In genomic region chr8:60933617-60934016, GRCm38 (mm10) we compare ENCODE assay signal across 19 mouse cellular contexts. TPM values are rescaled to one million over a fixed set of nuclear protein-coding genes. Genes with fewer than 3 reads are reported as not detected.
DNase-seq lines count a peak whose midpoint lies in the region; ATAC-seq and TF ChIP-seq lines count a peak whose summit lies in the region.
"Had no signal": no experiment of that assay in that cellular context is flagged by ENCODE, and none has a peak within 500 bp of the region (broad histone marks: within the 10 kb centered on the region; RNA-seq: fewer than 3 reads in every experiment).

No protein-coding gene starts in this region.

- H3K4me1 ChIP-seq in kidney, adult 2 months (ENCODE audit: control insufficient read depth, insufficient read depth, low read length), result peaks cover 5% of the 10 kb centered on the region
- H3K4me1 ChIP-seq in lung, postnatal 0 days (ENCODE audit: insufficient read depth, low read depth, low read length), result no peaks in the 10 kb centered on the region
- peaks cover 5% of the 10 kb centered on the region in 2 experiments; a peak in 3 of 4 replicates for H3K4me1 ChIP-seq in MEL (ENCODE audit: control insufficient read depth in 1 of 2, insufficient read depth in 2 of 2, low read length in 2 of 2)
- H3K4me1 ChIP-seq: embryonic facial prominence, embryonic 12.5 days; hindbrain, embryonic 13.5 days; intestine, embryonic 15.5 days; limb, embryonic 15.5 days had no signal

- H3K4me2 ChIP-seq in lung, postnatal 0 days (replicated peaks; ENCODE audit: low read depth, low read length), result no peak overlapping the region
- H3K4me2 ChIP-seq: embryonic facial prominence, embryonic 12.5 days; hindbrain, embryonic 13.5 days; intestine, embryonic 15.5 days; limb, embryonic 15.5 days had no signal

- no peaks in the 10 kb centered on the region for H3K27me3 ChIP-seq in kidney, adult 2 months (replicated peaks; ENCODE audit: control insufficient read depth, insufficient read depth, low read length)
- no peaks in the 10 kb centered on the region for H3K27me3 ChIP-seq in lung, postnatal 0 days (replicated peaks; ENCODE audit: insufficient read depth, low read length)
- H3K27me3 ChIP-seq in MEL (ENCODE audit: control insufficient read depth in 1 of 2, insufficient read depth in 2 of 2, low read length in 2 of 2), result no peaks in the 10 kb centered on the region
- H3K27me3 ChIP-seq: embryonic facial prominence, embryonic 12.5 days; hindbrain, embryonic 13.5 days; intestine, embryonic 15.5 days; limb, embryonic 15.5 days had no signal

- no peaks in the 10 kb centered on the region; the same call in 1 of the 2 replicates for H3K79me2 ChIP-seq in MEL (ENCODE audit: control insufficient read depth, insufficient read depth, low read length, poor library complexity)

- TF ChIP-seq RAD21 in MEL (IDR thresholded peaks at IDR 0.05; ENCODE audit: low read depth, low read length), result no peak; the same call in 1 of the 2 replicates

- no peak overlapping the region for H3K4me3 ChIP-seq in kidney, adult 2 months (ENCODE audit: insufficient read depth, low read depth, low read length)
- no peak overlapping the region for H3K4me3 ChIP-seq in lung, postnatal 0 days (ENCODE audit: low read depth, low read length)
- H3K4me3 ChIP-seq in MEL (ENCODE audit: control insufficient read depth in 1 of 2, insufficient read depth in 1 of 2, low read depth in 2 of 2, low read length in 2 of 2), result no peak overlapping the region
- H3K4me3 ChIP-seq: embryonic facial prominence, embryonic 12.5 days; hindbrain, embryonic 13.5 days; intestine, embryonic 15.5 days; limb, embryonic 15.5 days had no signal

- TF ChIP-seq EP300 in lung, postnatal 0 days (IDR thresholded peaks at IDR 0.05), result no peak
- no peak for TF ChIP-seq EP300 in MEL (IDR thresholded peaks at IDR 0.05; ENCODE audit: low read depth in 1 of 2, low read length in 2 of 2)

- ATAC-seq in lung, postnatal 0 days, result no peak
- ATAC-seq: forebrain, embryonic 16.5 days; intestine, embryonic 15.5 days had no signal

- TF ChIP-seq CTCF in kidney, adult 2 months (conservative IDR thresholded peaks at IDR 0.05; ENCODE audit: insufficient read depth, insufficient read length, low read depth, low read length), result 0 out of 2 replicates have a peak, but pooled peaks have one; percentile 17
- TF ChIP-seq CTCF in lung, postnatal 0 days (IDR thresholded peaks at IDR 0.05), result peak; percentile 19; the same call in 1 of the 2 replicates
- peak in 2 of 3 experiments; percentile 24 to 49; a peak in 4 of 6 replicates for TF ChIP-seq CTCF in MEL (IDR thresholded peaks at IDR 0.05 in 2 of 3, conservative IDR thresholded peaks at IDR 0.05 in 1 of 3; ENCODE audit: control insufficient read depth in 1 of 3, insufficient read depth in 1 of 3, low read depth in 2 of 3, low read length in 3 of 3, poor library complexity in 1 of 3, severe bottlenecking in 1 of 3)

- no peak overlapping the region for H3K9ac ChIP-seq in lung, postnatal 0 days (replicated peaks; ENCODE audit: low read depth)
- no peak overlapping the region for H3K9ac ChIP-seq in MEL (ENCODE audit: control insufficient read depth, low read depth, low read length, poor library complexity, severe bottlenecking)
- H3K9ac ChIP-seq: embryonic facial prominence, embryonic 12.5 days; hindbrain, embryonic 13.5 days; intestine, embryonic 15.5 days; limb, embryonic 15.5 days had no signal

- TF ChIP-seq POLR2A in kidney, adult 2 months (IDR thresholded peaks at IDR 0.05; ENCODE audit: low read depth, low read length), result no peak
- no peak for TF ChIP-seq POLR2A in MEL (IDR thresholded peaks at IDR 0.05; ENCODE audit: control insufficient read depth in 1 of 2, insufficient read depth in 1 of 2, low read depth in 1 of 2, low read length in 2 of 2, poor library complexity in 1 of 2)

- no peaks in the 10 kb centered on the region for H3K9me3 ChIP-seq in lung, postnatal 0 days (ENCODE audit: low read length)
- H3K9me3 ChIP-seq in MEL (replicated peaks; ENCODE audit: insufficient read depth, low read length), result no peaks in the 10 kb centered on the region
- H3K9me3 ChIP-seq: embryonic facial prominence, embryonic 12.5 days; hindbrain, embryonic 13.5 days; intestine, embryonic 15.5 days; limb, embryonic 15.5 days had no signal

- no peak overlapping the region for H3K27ac ChIP-seq in kidney, adult 2 months (ENCODE audit: insufficient read depth, low read depth, low read length)
- no peak overlapping the region for H3K27ac ChIP-seq in lung, postnatal 0 days (ENCODE audit: low read length)
- no peak overlapping the region for H3K27ac ChIP-seq in MEL (ENCODE audit: control insufficient read depth, low read depth, low read length)
- H3K27ac ChIP-seq: embryonic facial prominence, embryonic 12.5 days; hindbrain, embryonic 13.5 days; intestine, embryonic 15.5 days; limb, embryonic 15.5 days had no signal

- no peak for DNase-seq in kidney, adult 2 months
- no peak for DNase-seq in kidney, adult 18-20 months
- DNase-seq in lung, postnatal 0 days (ENCODE audit: low spot score), result no peak
- no peak for DNase-seq in lung, postnatal 36 days
- DNase-seq in MEL (ENCODE audit: low read depth, low spot score) (peak; percentile 42), MN1 (ENCODE audit: low spot score) (no peak)
- DNase-seq in cerebellum, adult 11-12 months, result no peak
- DNase-seq: adrenal gland, postnatal 10 days; cerebellum, adult 18-20 months; kidney, postnatal 25 days; layer of hippocampus, adult 9-11 months; lung, postnatal 14 days; right cerebral cortex, adult 18-20 months; thymus, adult 2 months had no signal

- H3K36me3 ChIP-seq in kidney, adult 2 months (ENCODE audit: control insufficient read depth, insufficient read depth, low read length), result peaks cover 4% of the 10 kb centered on the region
- H3K36me3 ChIP-seq in lung, postnatal 0 days (ENCODE audit: insufficient read depth, low read length), result no peaks in the 10 kb centered on the region
- peaks cover 20 to 37% of the 10 kb centered on the region in 2 experiments for H3K36me3 ChIP-seq in MEL (ENCODE audit: control insufficient read depth in 1 of 2, insufficient read depth in 2 of 2, low read length in 2 of 2)
- H3K36me3 ChIP-seq: embryonic facial prominence, embryonic 12.5 days; intestine, embryonic 15.5 days had no signal

TF ChIP-seq in MEL, 35 proteins besides CTCF, POLR2A, EP300 and RAD21:
- no peak for TF ChIP-seq TBP (IDR thresholded peaks at IDR 0.05; ENCODE audit: low read depth, low read length)
- TF ChIP-seq SMC3 (IDR thresholded peaks at IDR 0.05; ENCODE audit: low read depth, low read length), result peak; percentile 36
- TF ChIP-seq JUND (IDR thresholded peaks at IDR 0.05; ENCODE audit: low read depth, low read length), result no peak
- TF ChIP-seq USF1 (IDR thresholded peaks at IDR 0.05; ENCODE audit: low read depth, low read length), result no peak
- no peak for TF ChIP-seq E2F4 (IDR thresholded peaks at IDR 0.05; ENCODE audit: borderline replicate concordance, low read depth, low read length)
- TF ChIP-seq ZC3H11A (IDR thresholded peaks at IDR 0.05; ENCODE audit: low read depth, low read length), result 0 out of 2 replicates have a peak, but pooled peaks have one; percentile 5
- no peak for TF ChIP-seq GABPA (IDR thresholded peaks at IDR 0.05; ENCODE audit: low read depth, low read length)

RNA-seq across cellular contexts. Expression of gene Hpf1, which starts 43.4 kb away (rescaled TPM):
- polyA plus RNA-seq in kidney, adult 2 months (2012; rRNA removed), result 3.9 and 6.5 TPM in 2 replicates
- 38.1 and 39.5 TPM in 2 replicates for polyA plus RNA-seq in lung, postnatal 0 days (2015; fragmentation: Nextera tagmentation; extraction: Ambion mirVana)
- total RNA-seq in MEL (2012; rRNA removed), result 73.2 and 74.4 TPM in 2 replicates
- polyA plus RNA-seq in MEL (2012; ENCODE audit: insufficient read depth in 1 of 2, insufficient read length in 2 of 2, low read depth in 1 of 2, low replicate concordance in 2 of 2, missing spikeins in 1 of 2), result 10 to 100 TPM in 1 of 2 experiments, not detected in 1; 83.5 TPM

RNA-seq across cellular contexts. Expression of gene Clcn3, which starts 49.5 kb away (rescaled TPM):
- 24.6 and 27.0 TPM in 2 replicates for polyA plus RNA-seq in kidney, adult 2 months (2012; rRNA removed)
- polyA plus RNA-seq in lung, postnatal 0 days (2015; fragmentation: Nextera tagmentation; extraction: Ambion mirVana), result 17.1 and 17.9 TPM in 2 replicates
- total RNA-seq in MEL (2012; rRNA removed), result 28.8 and 34.6 TPM in 2 replicates
- polyA plus RNA-seq in MEL (2012; ENCODE audit: insufficient read depth in 1 of 2, insufficient read length in 2 of 2, low read depth in 1 of 2, low replicate concordance in 2 of 2, missing spikeins in 1 of 2), result 10 to 100 TPM; 33.0 to 65.6 TPM

RNA-seq across cellular contexts. Expression of gene Nek1, which starts 59.4 kb away (rescaled TPM):
- 2.9 and 3.4 TPM in 2 replicates for polyA plus RNA-seq in kidney, adult 2 months (2012; rRNA removed)
- polyA plus RNA-seq in lung, postnatal 0 days (2015; fragmentation: Nextera tagmentation; extraction: Ambion mirVana), result 9.7 and 10.5 TPM in 2 replicates
- 8.9 and 11.5 TPM in 2 replicates for total RNA-seq in MEL (2012; rRNA removed)
- 10 to 100 TPM; 15.6 to 35.3 TPM for polyA plus RNA-seq in MEL (2012; ENCODE audit: insufficient read depth in 1 of 2, insufficient read length in 2 of 2, low read depth in 1 of 2, low replicate concordance in 2 of 2, missing spikeins in 1 of 2)
